Mouse (Mus musculus) MEL (cell line): Measurements from ENCODE around the gene Hpn.

Experiments
- CTCF ChIP-seq, 3 experiments: IDR thresholded peaks in 2 of 3; conservative IDR thresholded peaks in 1 of 3; 2 replicates each; pipeline ENCODE4 v1.5.1; 2011 to 2012; ENCODE audit warnings: low read length in 3 of 3, low read depth in 2 of 3, mild to moderate bottlenecking in 2 of 3, improper control_type of control experiment in 1 of 3, inconsistent platforms in 1 of 3, mixed read lengths in 1 of 3, moderate library complexity in 1 of 3; ENCODE audit not compliant: control insufficient read depth in 1 of 3, insufficient read depth in 1 of 3, poor library complexity in 1 of 3, severe bottlenecking in 1 of 3
- E2F4 ChIP-seq: IDR thresholded peaks from 2 replicates; pipeline ENCODE4 v1.6.1; 2011; ENCODE audit warnings: low read depth, low read length, improper control_type of control experiment, borderline replicate concordance
- EP300 ChIP-seq, 2 experiments: IDR thresholded peaks; 2 replicates each; pipeline ENCODE4 v1.6.1; 2011; ENCODE audit warnings: improper control_type of control experiment in 2 of 2, low read length in 2 of 2, low read depth in 1 of 2, mild to moderate bottlenecking in 1 of 2
- ETS1 ChIP-seq: IDR thresholded peaks from 2 replicates; pipeline ENCODE4 v1.6.1; 2012; ENCODE audit warnings: low read depth, mild to moderate bottlenecking, inconsistent platforms, low read length, improper control_type of control experiment, moderate library complexity
- GATA1 ChIP-seq: IDR thresholded peaks from 2 replicates; pipeline ENCODE4 v1.6.1; 2011; ENCODE audit warnings: low read depth, low read length, improper control_type of control experiment
- MAZ ChIP-seq: IDR thresholded peaks from 2 replicates; pipeline ENCODE4 v1.6.1; 2012; ENCODE audit warnings: low read depth, mild to moderate bottlenecking, inconsistent platforms, low read length, improper control_type of control experiment
- MEF2A ChIP-seq: IDR thresholded peaks from 2 replicates; pipeline ENCODE4 v1.6.1; 2014; ENCODE audit warnings: low read depth, mild to moderate bottlenecking, inconsistent platforms, low read length, improper control_type of control experiment; ENCODE audit not compliant: poor library complexity, insufficient replicate concordance, severe bottlenecking; ENCODE audit errors: extremely low read depth
- NELFE ChIP-seq: IDR thresholded peaks from 2 replicates; pipeline ENCODE4 v1.6.1; 2011; ENCODE audit warnings: low read depth, low read length, improper control_type of control experiment
- POLR2A ChIP-seq, 2 experiments: IDR thresholded peaks; 2 replicates each; pipeline ENCODE4 v1.6.1; 2011 to 2012; ENCODE audit warnings: low read length in 2 of 2, mild to moderate bottlenecking in 2 of 2, control low read depth in 1 of 2, improper control_type of control experiment in 1 of 2, low read depth in 1 of 2, moderate library complexity in 1 of 2; ENCODE audit not compliant: control insufficient read depth in 1 of 2, insufficient read depth in 1 of 2, poor library complexity in 1 of 2
- USF1 ChIP-seq: IDR thresholded peaks from 2 replicates; pipeline ENCODE4 v1.6.1; 2014; ENCODE audit warnings: low read depth, mild to moderate bottlenecking, inconsistent platforms, low read length, improper control_type of control experiment, moderate library complexity
- ZC3H11A ChIP-seq: IDR thresholded peaks from 2 replicates; pipeline ENCODE4 v1.6.1; 2012; ENCODE audit warnings: low read depth, mild to moderate bottlenecking, inconsistent platforms, low read length, improper control_type of control experiment
- ZKSCAN1 ChIP-seq: IDR thresholded peaks from 2 replicates; pipeline ENCODE4 v1.6.1; 2012; ENCODE audit warnings: low read depth, mild to moderate bottlenecking, inconsistent platforms, low read length, improper control_type of control experiment, moderate library complexity
- ZMIZ1 ChIP-seq: IDR thresholded peaks from 2 replicates; pipeline ENCODE4 v1.6.1; 2012; ENCODE audit warnings: low read depth, mild to moderate bottlenecking, inconsistent platforms, low read length, improper control_type of control experiment, moderate library complexity

- TF ChIP-seq USF1 (no peak), MEF2A (no peak), POLR2A (IDR thresholded peaks at IDR 0.05; ENCODE audit: control insufficient read depth in 1 of 2, insufficient read depth in 1 of 2, low read depth in 1 of 2, low read length in 2 of 2, poor library complexity in 1 of 2) (no peak), MAZ (no peak), CTCF (IDR thresholded peaks at IDR 0.05 in 2 of 3, conservative IDR thresholded peaks at IDR 0.05 in 1 of 3; ENCODE audit: control insufficient read depth in 1 of 3, insufficient read depth in 1 of 3, low read depth in 2 of 3, low read length in 3 of 3, poor library complexity in 1 of 3, severe bottlenecking in 1 of 3) (no peak), GATA1 (no peak), EP300 (IDR thresholded peaks at IDR 0.05; ENCODE audit: low read depth in 1 of 2, low read length in 2 of 2) (no peak), ZC3H11A (no peak), NELFE (no peak), ZMIZ1 (no peak), ETS1 (no peak), E2F4 (no peak), ZKSCAN1 (no peak)
These were observed 7.8 kb upstream of the Hpn start for GRCm38 (mm10) chr7:31122641-31123631.
